Mouse (Mus musculus) small intestine, adult 2 months (tissue): Measurements from ENCODE around the gene Fam98a.

ENCODE experiments used
- CTCF ChIP-seq: fragments of 200-500 bp; IDR thresholded peaks from 2 replicates; pipeline ENCODE4 v1.5.1; 2012; ENCODE audit warnings: low read depth, mild to moderate bottlenecking, control low read depth, inconsistent platforms, low read length, moderate library complexity, mixed read lengths; ENCODE audit not compliant: insufficient replicate concordance, insufficient read length; ENCODE audit errors: extremely low read depth
- POLR2A ChIP-seq: fragments of 200-500 bp; IDR thresholded peaks from 2 replicates; pipeline ENCODE4 v1.6.1; 2012; ENCODE audit warnings: low read depth, mild to moderate bottlenecking, control low read depth, inconsistent platforms, low read length, moderate library complexity

DNA sequence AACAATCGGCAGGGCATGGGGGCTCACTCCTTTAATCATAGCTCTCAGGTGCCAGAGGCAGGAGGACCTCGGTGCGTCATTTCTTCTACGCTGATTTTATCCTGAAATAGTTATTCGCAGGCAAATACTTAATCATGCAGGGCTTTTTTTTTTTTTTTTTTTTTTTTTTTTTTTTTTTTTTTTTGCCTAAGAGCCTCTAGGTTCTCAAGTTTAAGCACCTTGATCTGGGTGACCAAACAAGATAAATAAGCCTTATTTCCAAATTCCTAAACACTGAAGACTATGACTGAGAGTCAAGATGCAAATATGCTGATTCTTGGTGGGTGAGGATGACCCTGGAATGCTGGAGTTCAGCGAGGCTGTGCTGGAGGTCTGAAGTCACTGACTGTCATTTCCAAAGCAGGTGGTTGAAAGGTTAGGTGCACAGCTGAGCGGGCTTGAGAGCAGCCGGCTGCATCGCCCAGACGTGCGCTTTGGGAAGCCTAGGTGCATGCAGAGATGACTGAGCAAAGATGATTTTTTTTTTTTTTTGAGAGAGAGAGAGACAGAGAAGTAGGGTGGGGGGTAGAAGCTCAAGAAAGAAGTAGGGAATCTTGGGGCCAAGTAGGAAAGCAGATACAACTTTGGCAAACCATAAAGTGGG lies 854 bp downstream of the Fam98a start:
- no peak for TF ChIP-seq CTCF
- no peak for TF ChIP-seq POLR2A
